Mouse (Mus musculus) ES-Bruce4 (cell line): Measurements from ENCODE around the gene Tnrc6c.

Experiments used
- CTCF ChIP-seq: IDR thresholded peaks from one replicate; pipeline ENCODE4 v1.8.1; 2011; ENCODE audit warnings: low read depth, low read length
- POLR2A ChIP-seq: IDR thresholded peaks from one replicate; pipeline ENCODE4 v1.8.1; 2011; ENCODE audit warnings: low read length; ENCODE audit not compliant: insufficient read depth

GRCm38 (mm10) chr11:117611068-117611467 lies 43.0 kb upstream of the Tnrc6c start:
- TF ChIP-seq CTCF (no peak), POLR2A (no peak)
